Mouse (Mus musculus): ENCODE data around the gene Hes1.

Hes1 gene

GRCm38 (mm10) chr16:30063984-30064453 is at the start of gene Hes1:
TSS of gene Hes1 (plus strand) at chr16:30064384.
- DNase-seq (ENCODE audit: low spot score), result peak; percentile 97

GRCm38 (mm10) chr16:30016064-30016463 is 48.1 kb upstream of the Hes1 start:
- no peak for DNase-seq (ENCODE audit: low spot score)

- DNase-seq (ENCODE audit: low spot score), result no peak
Observed at GRCm38 (mm10) chr16:30020124-30020523, 44.1 kb upstream of the Hes1 start.

GRCm38 (mm10) chr16:30022352-30022751 is 41.8 kb upstream of the Hes1 start:
- DNase-seq (ENCODE audit: low spot score), result no peak

GRCm38 (mm10) chr16:30022890-30023797 is 41.0 kb upstream of the Hes1 start:
- no peak for DNase-seq (ENCODE audit: low spot score)

- DNase-seq (ENCODE audit: low spot score), result peak; percentile 83
Observed at GRCm38 (mm10) chr16:30024681-30025262, 39.4 kb upstream of the Hes1 start.

- DNase-seq (ENCODE audit: low spot score), result no peak
Observed at GRCm38 (mm10) chr16:30028184-30028583, 36.0 kb upstream of the Hes1 start.

- DNase-seq (ENCODE audit: low spot score), result no peak
Observed at GRCm38 (mm10) chr16:30029264-30030003, 34.8 kb upstream of the Hes1 start.

- DNase-seq (ENCODE audit: low spot score), result no peak
Observed at GRCm38 (mm10) chr16:30032326-30032904, 31.8 kb upstream of the Hes1 start.

- no peak for DNase-seq (ENCODE audit: low spot score)
Observed at GRCm38 (mm10) chr16:30033390-30033789, 30.8 kb upstream of the Hes1 start.

GRCm38 (mm10) chr16:30034001-30034400 is 30.2 kb upstream of the Hes1 start:
- DNase-seq (ENCODE audit: low spot score), result peak; percentile 59

- peak; percentile 94 for DNase-seq (ENCODE audit: low spot score)
Observed at GRCm38 (mm10) chr16:30034521-30034920, 29.7 kb upstream of the Hes1 start.

- no peak for DNase-seq (ENCODE audit: low spot score)
Observed at GRCm38 (mm10) chr16:30034979-30035440, 29.2 kb upstream of the Hes1 start.

- no peak for DNase-seq (ENCODE audit: low spot score)
Observed at GRCm38 (mm10) chr16:30036104-30036503, 28.1 kb upstream of the Hes1 start.

GRCm38 (mm10) chr16:30038663-30039593 is 25.3 kb upstream of the Hes1 start:
- DNase-seq (ENCODE audit: low spot score), result no peak

- DNase-seq (ENCODE audit: low spot score), result no peak
Observed at GRCm38 (mm10) chr16:30039841-30040240, 24.3 kb upstream of the Hes1 start.

GRCm38 (mm10) chr16:30042859-30043258 is 21.3 kb upstream of the Hes1 start:
- peak; percentile 48 for DNase-seq (ENCODE audit: low spot score)

GRCm38 (mm10) chr16:30045615-30046014 is 18.6 kb upstream of the Hes1 start:
- no peak for DNase-seq (ENCODE audit: low spot score)

GRCm38 (mm10) chr16:30047010-30047409 is 17.2 kb upstream of the Hes1 start:
- no peak for DNase-seq (ENCODE audit: low spot score)

GRCm38 (mm10) chr16:30047421-30047831 is 16.8 kb upstream of the Hes1 start:
- no peak for DNase-seq (ENCODE audit: low spot score)
